Mouse (Mus musculus): Measurements from ENCODE around the gene Snx11. TPM values are rescaled to one million over a fixed set of nuclear protein-coding genes. Genes with fewer than 3 reads are reported as not detected.
A peak's percentile ranks its signal among the peaks of the same experiment; 100 is the strongest.

The Snx11 gene
- polyA plus RNA-seq, 1 experiment, result 17.6 TPM

GRCm38 (mm10) chr11:96765645-96766044 is 11.7 kb downstream of the Snx11 start:
- Histone ChIP-seq H3K79me3 (ENCODE audit: low read depth) (no peaks in the 10 kb centered on the region), H3K36me3 (ENCODE audit: control insufficient read depth, insufficient read depth) (peaks cover 28% of the 10 kb centered on the region), H3K27me3 (ENCODE audit: control insufficient read depth, insufficient read depth, insufficient read length) (no peaks in the 10 kb centered on the region), H3ac (ENCODE audit: control insufficient read depth, insufficient read length, low read depth) (no peak overlapping the region), H3K79me2 (ENCODE audit: control insufficient read depth, insufficient read depth) (no peaks in the 10 kb centered on the region), H3K4me3 (ENCODE audit: insufficient read depth, poor library complexity, severe bottlenecking) (no peak overlapping the region)
- no peak for TF ChIP-seq CTCF (IDR thresholded peaks at IDR 0.05; ENCODE audit: control insufficient read depth, insufficient read depth, insufficient read length)
- TF ChIP-seq MYOG (IDR thresholded peaks at IDR 0.05; ENCODE audit: control insufficient read depth, extremely low read depth, insufficient read length), result no peak
- TF ChIP-seq MAX (IDR thresholded peaks at IDR 0.05), result no peak
- TF ChIP-seq CEBPB (IDR thresholded peaks at IDR 0.05; ENCODE audit: low read depth), result no peak
- no peak for TF ChIP-seq FOSL1 (IDR thresholded peaks at IDR 0.05; ENCODE audit: insufficient read depth, low read length, poor library complexity, severe bottlenecking)
- TF ChIP-seq USF1 (IDR thresholded peaks at IDR 0.05; ENCODE audit: low read depth), result no peak
- TF ChIP-seq MYOD1 (IDR thresholded peaks at IDR 0.05; ENCODE audit: control insufficient read depth, insufficient read length, low read depth), result no peak

GRCm38 (mm10) chr11:96764511-96765350 is 12.6 kb downstream of the Snx11 start:
- Histone ChIP-seq H3K36me3 (ENCODE audit: control insufficient read depth, insufficient read depth) (peaks cover 19% of the 10 kb centered on the region), H3K79me3 (ENCODE audit: low read depth) (no peaks in the 10 kb centered on the region)

GRCm38 (mm10) chr11:96762742-96763470 is 14.5 kb downstream of the Snx11 start:
- H3ac ChIP-seq (ENCODE audit: control insufficient read depth, insufficient read length, low read depth), result no peak overlapping the region
- no peak overlapping the region for H3K4me3 ChIP-seq (ENCODE audit: insufficient read depth, poor library complexity, severe bottlenecking)
- H3K79me3 ChIP-seq (ENCODE audit: low read depth), result no peaks in the 10 kb centered on the region
- no peaks in the 10 kb centered on the region for H3K79me2 ChIP-seq (ENCODE audit: control insufficient read depth, insufficient read depth)
- no peaks in the 10 kb centered on the region for H3K27me3 ChIP-seq (ENCODE audit: control insufficient read depth, insufficient read depth, insufficient read length)
- no peak for TF ChIP-seq MAX (IDR thresholded peaks at IDR 0.05)
- TF ChIP-seq MYOD1 (IDR thresholded peaks at IDR 0.05; ENCODE audit: control insufficient read depth, insufficient read length, low read depth), result no peak
- TF ChIP-seq FOSL1 (IDR thresholded peaks at IDR 0.05; ENCODE audit: insufficient read depth, low read length, poor library complexity, severe bottlenecking), result no peak
- H3K36me3 ChIP-seq (ENCODE audit: control insufficient read depth, insufficient read depth), result peaks cover under 1% of the 10 kb centered on the region

More at GRCm38 (mm10) chr11:96764511-96765350, 12.6 kb downstream of the Snx11 start:
- no peak overlapping the region for H3ac ChIP-seq (ENCODE audit: control insufficient read depth, insufficient read length, low read depth)
- no peak for TF ChIP-seq CTCF (IDR thresholded peaks at IDR 0.05; ENCODE audit: control insufficient read depth, insufficient read depth, insufficient read length)
- no peak for TF ChIP-seq FOSL1 (IDR thresholded peaks at IDR 0.05; ENCODE audit: insufficient read depth, low read length, poor library complexity, severe bottlenecking)
- TF ChIP-seq MAX (IDR thresholded peaks at IDR 0.05), result no peak
- TF ChIP-seq MYOG (IDR thresholded peaks at IDR 0.05; ENCODE audit: control insufficient read depth, extremely low read depth, insufficient read length), result no peak
- TF ChIP-seq USF1 (IDR thresholded peaks at IDR 0.05; ENCODE audit: low read depth), result no peak
- no peak for TF ChIP-seq MYOD1 (IDR thresholded peaks at IDR 0.05; ENCODE audit: control insufficient read depth, insufficient read length, low read depth)
- TF ChIP-seq CEBPB (IDR thresholded peaks at IDR 0.05; ENCODE audit: low read depth), result no peak
- no peaks in the 10 kb centered on the region for H3K79me2 ChIP-seq (ENCODE audit: control insufficient read depth, insufficient read depth)
- H3K4me3 ChIP-seq (ENCODE audit: insufficient read depth, poor library complexity, severe bottlenecking), result no peak overlapping the region
- H3K27me3 ChIP-seq (ENCODE audit: control insufficient read depth, insufficient read depth, insufficient read length), result no peaks in the 10 kb centered on the region

- H3K4me3 ChIP-seq (ENCODE audit: insufficient read depth, poor library complexity, severe bottlenecking), result no peak overlapping the region
- no peaks in the 10 kb centered on the region for H3K27me3 ChIP-seq (ENCODE audit: control insufficient read depth, insufficient read depth, insufficient read length)
- no peaks in the 10 kb centered on the region for H3K79me2 ChIP-seq (ENCODE audit: control insufficient read depth, insufficient read depth)
- no peaks in the 10 kb centered on the region for H3K36me3 ChIP-seq (ENCODE audit: control insufficient read depth, insufficient read depth)
- no peak overlapping the region for H3ac ChIP-seq (ENCODE audit: control insufficient read depth, insufficient read length, low read depth)
- H3K79me3 ChIP-seq (ENCODE audit: low read depth), result no peaks in the 10 kb centered on the region
- TF ChIP-seq MAX (IDR thresholded peaks at IDR 0.05), result no peak
- no peak for TF ChIP-seq USF1 (IDR thresholded peaks at IDR 0.05; ENCODE audit: low read depth)
- TF ChIP-seq CTCF (IDR thresholded peaks at IDR 0.05; ENCODE audit: control insufficient read depth, insufficient read depth, insufficient read length), result no peak
- TF ChIP-seq MYOG (IDR thresholded peaks at IDR 0.05; ENCODE audit: control insufficient read depth, extremely low read depth, insufficient read length), result no peak
- TF ChIP-seq FOSL1 (IDR thresholded peaks at IDR 0.05; ENCODE audit: insufficient read depth, low read length, poor library complexity, severe bottlenecking), result no peak
- no peak for TF ChIP-seq CEBPB (IDR thresholded peaks at IDR 0.05; ENCODE audit: low read depth)
- TF ChIP-seq MYOD1 (IDR thresholded peaks at IDR 0.05; ENCODE audit: control insufficient read depth, insufficient read length, low read depth), result no peak
Measured at GRCm38 (mm10) chr11:96761984-96762383, 15.4 kb downstream of the Snx11 start.

- Histone ChIP-seq H3K36me3 (ENCODE audit: control insufficient read depth, insufficient read depth) (no peaks in the 10 kb centered on the region), H3K4me3 (ENCODE audit: insufficient read depth, poor library complexity, severe bottlenecking) (no peak overlapping the region), H3K79me2 (ENCODE audit: control insufficient read depth, insufficient read depth) (no peaks in the 10 kb centered on the region), H3K27me3 (ENCODE audit: control insufficient read depth, insufficient read depth, insufficient read length) (no peaks in the 10 kb centered on the region), H3ac (ENCODE audit: control insufficient read depth, insufficient read length, low read depth) (no peak overlapping the region), H3K79me3 (ENCODE audit: low read depth) (no peaks in the 10 kb centered on the region)
- TF ChIP-seq MYOD1 (IDR thresholded peaks at IDR 0.05; ENCODE audit: control insufficient read depth, insufficient read length, low read depth), result no peak
- no peak for TF ChIP-seq MAX (IDR thresholded peaks at IDR 0.05)
- TF ChIP-seq CTCF (IDR thresholded peaks at IDR 0.05; ENCODE audit: control insufficient read depth, insufficient read depth, insufficient read length), result peak; percentile 38
Measured at GRCm38 (mm10) chr11:96760042-96760441, 17.3 kb downstream of the Snx11 start.
